Mouse (Mus musculus) gastrocnemius, postnatal 25 days (tissue): ENCODE data around the gene Cradd. TPM values are rescaled to one million over a fixed set of nuclear protein-coding genes. Genes with fewer than 3 reads are reported as not detected.

Experiments used
- DNase-seq: peaks from one replicate; pipeline ENCODE4 v3.0.0; 2022
- total RNA-seq, 2 experiments: library from RNA; stranded (reverse); gene quantifications; 1 replicate in 1 of 2; 2 replicates in 1 of 2; pipeline ENCODE4 v1.2.3; 2021

The Cradd gene
- total RNA-seq, 2 experiments from 2014 or later = 8.3 to 8.5 TPM

- no peak for DNase-seq
These were observed 50.7 kb downstream of the Cradd start for GRCm38 (mm10) chr10:95273226-95273625.

- DNase-seq = peak; percentile 35
These were observed 54.8 kb downstream of the Cradd start for GRCm38 (mm10) chr10:95269151-95269550.

GRCm38 (mm10) chr10:95268366-95268765 lies 55.6 kb downstream of the Cradd start:
- DNase-seq = peak; percentile 33

- no peak for DNase-seq
These were observed 57.0 kb downstream of the Cradd start for GRCm38 (mm10) chr10:95266983-95267382.

GRCm38 (mm10) chr10:95266041-95266762 lies 57.7 kb downstream of the Cradd start:
- DNase-seq = no peak

GRCm38 (mm10) chr10:95265576-95265975 lies 58.4 kb downstream of the Cradd start:
- no peak for DNase-seq

GRCm38 (mm10) chr10:95264485-95265321 lies 59.2 kb downstream of the Cradd start:
- peak; percentile 36 for DNase-seq

GRCm38 (mm10) chr10:95262388-95262787 lies 61.5 kb downstream of the Cradd start:
- DNase-seq = no peak

GRCm38 (mm10) chr10:95261279-95261678 lies 62.7 kb downstream of the Cradd start:
- DNase-seq = no peak

- DNase-seq = peak; percentile 72
These were observed 63.5 kb downstream of the Cradd start for GRCm38 (mm10) chr10:95260420-95260819.

- DNase-seq = peak; percentile 77
These were observed 65.3 kb downstream of the Cradd start for GRCm38 (mm10) chr10:95258471-95259155.

GRCm38 (mm10) chr10:95257979-95258378 lies 66.0 kb downstream of the Cradd start:
- no peak for DNase-seq

GRCm38 (mm10) chr10:95256095-95256494 lies 67.8 kb downstream of the Cradd start:
- DNase-seq = no peak

GRCm38 (mm10) chr10:95255018-95255680 lies 68.8 kb downstream of the Cradd start:
- no peak for DNase-seq

GRCm38 (mm10) chr10:95254453-95255001 lies 69.4 kb downstream of the Cradd start:
- DNase-seq = peak; percentile 42

- no peak for DNase-seq
These were observed 69.9 kb downstream of the Cradd start for GRCm38 (mm10) chr10:95254046-95254445.

GRCm38 (mm10) chr10:95251674-95252073 lies 72.3 kb downstream of the Cradd start:
- no peak for DNase-seq

GRCm38 (mm10) chr10:95248362-95248761 lies 75.6 kb downstream of the Cradd start:
- no peak for DNase-seq

GRCm38 (mm10) chr10:95246696-95247095 lies 77.2 kb downstream of the Cradd start:
- no peak for DNase-seq

GRCm38 (mm10) chr10:95245680-95245982 lies 78.3 kb downstream of the Cradd start:
- no peak for DNase-seq

GRCm38 (mm10) chr10:95244961-95245679 lies 78.8 kb downstream of the Cradd start:
- DNase-seq = no peak
